Mouse (Mus musculus) CH12.LX (cell line): Measurements from ENCODE around the gene Blzf1.

Experiments used
- CHD1 ChIP-seq: IDR thresholded peaks from 2 replicates; pipeline ENCODE4 v1.6.1; 2012; ENCODE audit warnings: low read depth, low read length, improper control_type of control experiment, inconsistent platforms
- CTCF ChIP-seq, 2 experiments: IDR thresholded peaks in 1 of 2; conservative IDR thresholded peaks in 1 of 2; 2 replicates each; pipeline ENCODE4 v1.5.1; 2011 to 2012; ENCODE audit warnings: low read depth in 2 of 2, low read length in 2 of 2, improper control_type of control experiment in 1 of 2, inconsistent platforms in 1 of 2, mild to moderate bottlenecking in 1 of 2, moderate library complexity in 1 of 2
- ELF1 ChIP-seq: IDR thresholded peaks from 2 replicates; pipeline ENCODE4 v1.6.1; 2014; ENCODE audit warnings: low read depth, mild to moderate bottlenecking, inconsistent platforms, low read length, improper control_type of control experiment
- GABPA ChIP-seq: IDR thresholded peaks from 2 replicates; pipeline ENCODE4 v1.6.1; 2012; ENCODE audit warnings: low read depth, low read length, improper control_type of control experiment, inconsistent platforms; ENCODE audit not compliant: insufficient replicate concordance
- MYC ChIP-seq: IDR thresholded peaks from 2 replicates; pipeline ENCODE4 v1.6.1; 2011; ENCODE audit warnings: low read depth, mild to moderate bottlenecking, improper control_type of control experiment, low read length
- TCF12 ChIP-seq: IDR thresholded peaks from 2 replicates; pipeline ENCODE4 v1.6.1; 2014; ENCODE audit warnings: low read depth, mild to moderate bottlenecking, inconsistent platforms, low read length, improper control_type of control experiment
- ZKSCAN1 ChIP-seq: IDR thresholded peaks from 2 replicates; pipeline ENCODE4 v1.6.1; 2012; ENCODE audit warnings: low read depth, inconsistent platforms, low read length, improper control_type of control experiment, borderline replicate concordance

- TF ChIP-seq CTCF (conservative IDR thresholded peaks at IDR 0.05 in 1 of 2, IDR thresholded peaks at IDR 0.05 in 1 of 2; ENCODE audit: low read depth in 2 of 2, low read length in 2 of 2) (no peak), TCF12 (no peak), ELF1 (no peak), CHD1 (no peak), MYC (no peak), ZKSCAN1 (no peak), GABPA (no peak)
These were observed 12.4 kb upstream of the Blzf1 start for GRCm38 (mm10) chr1:164319542-164320140.
